Mouse (Mus musculus): Measurements from ENCODE around the gene Elmo2.

GRCm38 (mm10) chr2:165376001-165376400 is 49.7 kb upstream of the Elmo2 start:
- TF ChIP-seq TCF12 (IDR thresholded peaks at IDR 0.05; ENCODE audit: low read depth, low read length) = no peak
- TF ChIP-seq MAFK (IDR thresholded peaks at IDR 0.05; ENCODE audit: insufficient replicate concordance, low read length) = no peak
- TF ChIP-seq MAZ (IDR thresholded peaks at IDR 0.05; ENCODE audit: low read depth, low read length) = no peak
- no peak for TF ChIP-seq USF2 (conservative IDR thresholded peaks at IDR 0.05; ENCODE audit: low read depth, low read length)
- no peak for TF ChIP-seq POLR2A (IDR thresholded peaks at IDR 0.05; ENCODE audit: low read depth, low read length)
- no peak for TF ChIP-seq NELFE (IDR thresholded peaks at IDR 0.05; ENCODE audit: low read depth, low read length)
- no peak for TF ChIP-seq CTCF (conservative IDR thresholded peaks at IDR 0.05 in 1 of 2, IDR thresholded peaks at IDR 0.05 in 1 of 2; ENCODE audit: low read depth in 2 of 2, low read length in 2 of 2)
